Mouse (Mus musculus) kidney, adult 2 months (tissue): Measurements from ENCODE around the gene Spcs2. TPM values are rescaled to one million over a fixed set of nuclear protein-coding genes. Genes with fewer than 3 reads are reported as not detected.

Experiments
- DNase-seq: peaks from one replicate; pipeline ENCODE4 v3.0.0; 2021
- H3K27ac ChIP-seq: fragments of 200-500 bp; 2 replicates; pipeline ENCODE4 v1.5.1; 2012; ENCODE audit warnings: low read depth, low read length, control low read depth, inconsistent platforms; ENCODE audit not compliant: insufficient read depth
- H3K27me3 ChIP-seq: fragments of 200-500 bp; replicated peaks from 2 replicates; pipeline ENCODE4 v1.6.1; 2012; ENCODE audit warnings: mild to moderate bottlenecking, moderate library complexity, low read length, inconsistent platforms; ENCODE audit not compliant: control insufficient read depth, insufficient read depth
- H3K36me3 ChIP-seq: fragments of 200-500 bp; 2 replicates; pipeline ENCODE4 v1.6.1; 2012; ENCODE audit warnings: mild to moderate bottlenecking, moderate library complexity, low read length, inconsistent platforms; ENCODE audit not compliant: control insufficient read depth, insufficient read depth
- H3K4me1 ChIP-seq: fragments of 200-500 bp; 2 replicates; pipeline ENCODE4 v1.6.1; 2011; ENCODE audit warnings: low read length; ENCODE audit not compliant: control insufficient read depth, insufficient read depth
- H3K4me3 ChIP-seq: fragments of 200-500 bp; 2 replicates; pipeline ENCODE4 v1.5.1; 2011; ENCODE audit warnings: mild to moderate bottlenecking, low read depth, low read length, control low read depth; ENCODE audit not compliant: insufficient read depth
- CTCF ChIP-seq: fragments of 200-500 bp; conservative IDR thresholded peaks from 2 replicates; pipeline ENCODE4 v1.5.1; 2011; ENCODE audit warnings: low read depth, mild to moderate bottlenecking, control low read depth, low read length, moderate library complexity, mixed read lengths; ENCODE audit not compliant: insufficient read depth, insufficient read length
- POLR2A ChIP-seq: fragments of 200-500 bp; IDR thresholded peaks from one replicate; pipeline ENCODE4 v1.6.1; 2011; ENCODE audit warnings: low read depth, low read length, control low read depth
- WGBS: fragments of 180-500 bp; shearing (Covaris S2); methylation state at CpG from one replicate; pipeline ENCODE4 v1.1.7; 2018; 5-methylcytosine and 5-hydroxymethylcytosine counted together
- polyA plus RNA-seq: library from polyadenylated mRNA; depleted of rRNA; stranded (reverse); fragments of >200 nt; gene quantifications from 2 replicates; pipeline ENCODE4 v1.2.3, GENCODE M21; 2012; rRNA removed

Spcs2 gene
- polyA plus RNA-seq, result 26.8 and 39.7 TPM in 2 replicates

GRCm38 (mm10) chr7:99863362-99863761 lies at the start of gene Spcs2:
TSS of gene Spcs2 (minus strand) at chr7:99863462.
- whole genome bisulfite sequencing, result 48% methylated on average over 7 of the region's 7 CpGs
- no peaks in the 10 kb centered on the region for H3K27me3 ChIP-seq
- no peak for DNase-seq
- no peak within 1 kb of the TSS for H3K27ac ChIP-seq
- H3K4me3 ChIP-seq, result no peak within 1 kb of the TSS
- no peaks in the 10 kb centered on the region for H3K4me1 ChIP-seq
- no peak for TF ChIP-seq POLR2A
- TF ChIP-seq CTCF, result no peak
- H3K36me3 ChIP-seq, result no peaks in the 10 kb centered on the region

- no peaks in the 10 kb centered on the region for H3K4me1 ChIP-seq
- no peak overlapping the region for H3K4me3 ChIP-seq
- H3K27ac ChIP-seq, result no peak overlapping the region
- TF ChIP-seq POLR2A (no peak), CTCF (no peak)
- no peaks in the 10 kb centered on the region for H3K27me3 ChIP-seq
- DNase-seq, result no peak
- no peaks in the 10 kb centered on the region for H3K36me3 ChIP-seq
- WGBS, result 80% methylated on average over 5 of the region's 5 CpGs
These were observed 47.8 kb upstream of the Spcs2 start for GRCm38 (mm10) chr7:99911038-99911437.

GRCm38 (mm10) chr7:99907463-99907862 lies 44.2 kb upstream of the Spcs2 start:
- H3K27ac ChIP-seq, result no peak overlapping the region
- WGBS, result 79% methylated on average over 3 of the region's 3 CpGs
- TF ChIP-seq POLR2A, result no peak
- no peak for TF ChIP-seq CTCF

GRCm38 (mm10) chr7:99906346-99906745 lies 43.1 kb upstream of the Spcs2 start:
- TF ChIP-seq CTCF, result no peak
- no peak for TF ChIP-seq POLR2A
- Histone ChIP-seq H3K36me3 (no peaks in the 10 kb centered on the region), H3K27ac (no peak overlapping the region), H3K27me3 (no peaks in the 10 kb centered on the region), H3K4me3 (no peak overlapping the region), H3K4me1 (no peaks in the 10 kb centered on the region)
- no peak for DNase-seq
- 80% methylated on average over 3 of the region's 3 CpGs for WGBS

More at GRCm38 (mm10) chr7:99907463-99907862, 44.2 kb upstream of the Spcs2 start:
- Histone ChIP-seq H3K4me1 (no peaks in the 10 kb centered on the region), H3K36me3 (no peaks in the 10 kb centered on the region), H3K27me3 (no peaks in the 10 kb centered on the region), H3K4me3 (no peak overlapping the region)
- DNase-seq, result no peak

- Histone ChIP-seq H3K27me3 (no peaks in the 10 kb centered on the region), H3K36me3 (no peaks in the 10 kb centered on the region), H3K4me1 (no peaks in the 10 kb centered on the region), H3K27ac (no peak overlapping the region), H3K4me3 (no peak overlapping the region)
- no peak for TF ChIP-seq POLR2A
- no peak for TF ChIP-seq CTCF
- DNase-seq, result no peak
- WGBS, result 57% methylated on average over 3 of the region's 3 CpGs
These were observed 41.3 kb upstream of the Spcs2 start for GRCm38 (mm10) chr7:99904421-99905005.

DNA sequence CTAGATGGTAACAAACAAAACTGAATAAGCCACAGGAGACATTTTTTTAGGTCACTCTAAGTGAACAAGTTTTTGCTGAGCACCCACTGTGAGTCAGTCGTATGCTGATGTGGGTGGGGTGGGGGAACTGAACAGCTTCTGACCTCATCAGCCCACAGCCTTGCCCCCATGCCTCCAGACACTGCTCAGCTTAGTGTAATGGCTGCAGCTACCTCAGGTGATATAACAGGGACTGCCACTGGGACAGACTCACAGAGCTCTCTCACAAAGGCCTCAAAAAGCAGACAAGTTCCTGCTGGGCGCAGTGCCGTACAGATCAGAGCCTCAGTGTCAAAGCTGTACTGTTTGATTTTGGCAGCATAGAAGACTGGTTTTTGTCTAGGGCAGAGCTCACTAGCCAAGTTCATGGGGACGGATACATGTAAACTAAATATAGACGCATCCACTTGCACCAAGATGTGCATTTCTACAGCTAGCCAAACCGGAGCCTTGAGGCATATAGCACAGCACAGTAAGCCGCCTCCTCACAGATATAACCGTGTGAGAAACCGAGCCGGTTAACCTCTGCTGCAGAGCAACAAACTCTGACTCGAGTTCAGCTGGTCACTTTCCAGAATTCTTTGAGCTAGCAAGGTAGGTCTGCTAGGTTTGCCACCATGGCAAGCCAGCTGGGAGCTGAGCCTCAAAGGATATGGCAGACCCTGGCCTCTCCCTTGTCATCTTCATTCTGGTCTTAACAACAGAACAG lies 39.8 kb upstream of the Spcs2 start:
- TF ChIP-seq CTCF (no peak), POLR2A (no peak)
- 81% methylated on average over 11 of the region's 11 CpGs for WGBS
- no peak overlapping the region for H3K4me3 ChIP-seq
- no peaks in the 10 kb centered on the region for H3K27me3 ChIP-seq
- no peaks in the 10 kb centered on the region for H3K4me1 ChIP-seq
- DNase-seq, result no peak
- H3K36me3 ChIP-seq, result no peaks in the 10 kb centered on the region
- H3K27ac ChIP-seq, result no peak overlapping the region

- 55% methylated on average over 4 of the region's 4 CpGs for WGBS
- H3K4me3 ChIP-seq, result no peak overlapping the region
- no peak for DNase-seq
- H3K4me1 ChIP-seq, result no peaks in the 10 kb centered on the region
- TF ChIP-seq POLR2A, result no peak
- H3K36me3 ChIP-seq, result no peaks in the 10 kb centered on the region
- no peaks in the 10 kb centered on the region for H3K27me3 ChIP-seq
- H3K27ac ChIP-seq, result no peak overlapping the region
These were observed 38.9 kb upstream of the Spcs2 start for GRCm38 (mm10) chr7:99902208-99902607.
